Mouse (Mus musculus): ENCODE data around the gene Tgfbr1. TPM values are rescaled to one million over a fixed set of nuclear protein-coding genes. Genes with fewer than 3 reads are reported as not detected.
A peak's percentile ranks its signal among the peaks of the same experiment; 100 is the strongest.

Tgfbr1 gene
- polyA plus RNA-seq, 1 experiment from 2014 or later: 24.3 TPM

DNA sequence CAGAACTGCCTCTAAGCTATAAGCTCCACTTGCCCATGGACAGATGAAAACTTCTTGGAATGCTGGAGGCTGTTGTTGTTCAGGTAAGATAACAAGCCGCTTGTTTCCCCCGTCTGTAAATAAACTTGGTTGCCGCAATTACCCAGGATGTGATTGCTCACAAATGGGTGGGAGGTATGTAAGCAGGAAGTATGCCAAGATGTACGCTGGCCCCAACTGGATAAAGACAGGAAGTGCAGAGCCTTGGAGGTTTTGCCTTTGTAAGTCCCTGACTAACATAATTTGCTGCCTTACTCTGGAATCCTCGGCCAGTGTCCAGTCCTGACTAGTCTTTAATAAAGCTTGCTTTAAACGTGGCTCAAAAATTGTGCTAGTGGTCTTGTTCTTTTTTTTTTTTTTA lies 77.5 kb downstream of the Tgfbr1 start:
- H3K27ac ChIP-seq: no peak overlapping the region
- no peak overlapping the region for H3K4me3 ChIP-seq (replicated peaks)
- H3K27me3 ChIP-seq (replicated peaks): no peaks in the 10 kb centered on the region
- H3K36me3 ChIP-seq: no peaks in the 10 kb centered on the region
- no peak overlapping the region for H3K4me2 ChIP-seq
- H3K9ac ChIP-seq: no peak overlapping the region
- WGBS: 44% methylated on average over 6 of the region's 6 CpGs
- ATAC-seq (ENCODE audit: insufficient read depth, low FRiP score, low read depth): no peak
- no peaks in the 10 kb centered on the region for H3K9me3 ChIP-seq
- H3K4me1 ChIP-seq: 0 out of 2 replicates have a peak, but pooled peaks cover under 1% of the 10 kb centered on the region

GRCm38 (mm10) chr4:47431081-47431480 lies 78.1 kb downstream of the Tgfbr1 start:
- H3K9ac ChIP-seq: no peak overlapping the region
- ATAC-seq (ENCODE audit: insufficient read depth, low FRiP score, low read depth): no peak
- 79% methylated on average over 5 of the region's 5 CpGs for WGBS
- H3K27ac ChIP-seq: no peak overlapping the region
- no peaks in the 10 kb centered on the region for H3K36me3 ChIP-seq
- no peak overlapping the region for H3K4me3 ChIP-seq (replicated peaks)
- H3K4me2 ChIP-seq: no peak overlapping the region
- H3K4me1 ChIP-seq: peaks cover 6% of the 10 kb centered on the region; the same call in 1 of the 2 replicates
- no peaks in the 10 kb centered on the region for H3K27me3 ChIP-seq (replicated peaks)
- H3K9me3 ChIP-seq: no peaks in the 10 kb centered on the region

GRCm38 (mm10) chr4:47432766-47433165 lies 79.7 kb downstream of the Tgfbr1 start:
- no peaks in the 10 kb centered on the region for H3K36me3 ChIP-seq
- H3K27me3 ChIP-seq (replicated peaks): no peaks in the 10 kb centered on the region
- no peak overlapping the region for H3K27ac ChIP-seq
- no peak overlapping the region for H3K9ac ChIP-seq
- WGBS: 88% methylated on average over 6 of the region's 7 CpGs
- no peak overlapping the region for H3K4me3 ChIP-seq (replicated peaks)
- no peaks in the 10 kb centered on the region for H3K9me3 ChIP-seq
- peaks cover 12% of the 10 kb centered on the region; the same call in 1 of the 2 replicates for H3K4me1 ChIP-seq
- H3K4me2 ChIP-seq: no peak overlapping the region
- no peak for ATAC-seq (ENCODE audit: insufficient read depth, low FRiP score, low read depth)

DNA sequence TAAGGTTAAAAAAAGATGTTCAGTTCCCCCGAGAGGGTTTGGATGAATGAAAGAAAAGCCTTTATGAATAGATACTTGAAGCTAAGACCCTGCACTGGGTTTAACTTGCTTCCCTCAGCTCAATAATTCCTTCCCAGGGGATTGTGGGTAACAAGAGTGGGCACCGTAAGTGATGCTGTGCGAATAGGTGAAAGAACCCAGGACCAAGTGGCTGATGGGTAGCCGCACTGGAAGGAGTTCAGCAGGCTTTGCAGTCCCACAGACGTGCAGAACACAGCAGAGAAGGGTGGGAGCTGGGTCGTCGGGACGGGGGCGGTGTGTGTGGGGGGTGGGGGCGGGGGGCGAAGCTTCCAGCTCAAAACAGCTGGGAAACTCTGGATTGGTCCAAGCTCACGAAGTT lies 82.1 kb downstream of the Tgfbr1 start:
- Histone ChIP-seq H3K9ac (no peak overlapping the region), H3K4me3 (replicated peaks) (no peak overlapping the region), H3K9me3 (no peaks in the 10 kb centered on the region), H3K36me3 (no peaks in the 10 kb centered on the region), H3K27ac (no peak overlapping the region), H3K4me1 (peaks cover 15% of the 10 kb centered on the region; the same call in 1 of the 2 replicates), H3K27me3 (replicated peaks) (no peaks in the 10 kb centered on the region), H3K4me2 (no peak overlapping the region)
- no peak for ATAC-seq (ENCODE audit: insufficient read depth, low FRiP score, low read depth)
- 62% methylated on average over 12 of the region's 12 CpGs for WGBS

GRCm38 (mm10) chr4:47435566-47436360 lies 82.7 kb downstream of the Tgfbr1 start:
- H3K4me2 ChIP-seq: peak overlapping the region; percentile 29
- 38% methylated on average over 28 of the region's 28 CpGs for WGBS
- H3K27me3 ChIP-seq (replicated peaks): no peaks in the 10 kb centered on the region
- H3K4me1 ChIP-seq: peaks cover 15% of the 10 kb centered on the region; the same call in 1 of the 2 replicates
- no peak for ATAC-seq (ENCODE audit: insufficient read depth, low FRiP score, low read depth)
- no peak overlapping the region for H3K27ac ChIP-seq
- H3K9me3 ChIP-seq: no peaks in the 10 kb centered on the region
- H3K9ac ChIP-seq: no peak overlapping the region
- H3K36me3 ChIP-seq: no peaks in the 10 kb centered on the region
- no peak overlapping the region for H3K4me3 ChIP-seq (replicated peaks)

DNA sequence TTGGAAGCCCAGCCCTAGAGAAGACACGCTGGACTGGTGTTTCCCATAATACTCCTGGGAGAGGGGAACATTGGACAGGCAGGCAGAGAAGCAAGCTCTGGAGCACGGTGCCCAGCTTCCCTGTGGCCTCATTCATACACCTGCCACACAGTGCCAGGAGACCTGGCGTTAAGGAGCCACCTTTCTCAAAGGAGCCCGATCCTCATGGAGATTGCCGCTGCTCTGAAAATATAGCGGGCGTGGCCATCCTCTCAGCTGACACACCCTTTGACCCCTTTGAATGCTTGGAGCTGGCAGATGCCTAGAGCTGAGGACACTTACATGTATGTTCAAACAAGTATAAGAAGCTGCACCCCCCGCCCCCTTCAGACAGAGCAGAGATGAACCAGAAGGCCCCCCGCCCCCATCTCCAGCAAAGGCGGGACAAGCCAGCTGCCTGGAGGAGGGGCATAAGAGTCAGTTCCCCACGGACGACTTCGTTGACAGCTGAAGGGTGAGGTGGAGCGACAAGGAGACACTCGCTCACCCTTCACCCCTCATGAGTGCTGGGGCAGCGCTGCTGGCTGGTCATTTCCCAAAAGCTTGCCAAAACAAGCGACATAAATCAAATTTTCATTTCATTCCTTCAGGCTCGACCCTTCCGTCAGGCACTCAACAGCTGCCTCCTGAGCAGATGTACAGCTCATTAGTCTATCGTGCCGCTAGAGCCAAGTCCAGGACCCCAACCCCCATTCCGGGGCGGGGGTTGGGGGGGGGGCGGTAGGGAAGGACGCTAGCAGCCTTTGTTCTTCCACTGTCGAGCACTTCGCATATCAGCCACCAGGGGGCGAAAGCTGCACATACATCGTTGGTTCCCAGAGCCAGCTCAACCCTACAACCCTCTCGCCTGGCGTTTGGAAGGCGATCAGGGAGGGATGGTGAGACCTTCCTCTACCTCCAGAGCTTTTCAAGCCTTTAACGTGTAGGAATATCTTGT lies 84.6 kb downstream of the Tgfbr1 start:
- H3K4me1 ChIP-seq: peaks cover 15% of the 10 kb centered on the region; the same call in 1 of the 2 replicates
- H3K4me2 ChIP-seq: peak overlapping the region; percentile 93
- H3K9ac ChIP-seq: peak overlapping the region; percentile 30; the same call in 1 of the 2 replicates
- under 1% methylated on average over 33 of the region's 33 CpGs for WGBS
- H3K4me3 ChIP-seq (replicated peaks): peak overlapping the region; percentile 49
- no peaks in the 10 kb centered on the region for H3K27me3 ChIP-seq (replicated peaks)
- H3K9me3 ChIP-seq: no peaks in the 10 kb centered on the region
- no peaks in the 10 kb centered on the region for H3K36me3 ChIP-seq
- H3K27ac ChIP-seq: peak overlapping the region; percentile 53; the same call in 1 of the 2 replicates
- ATAC-seq (ENCODE audit: insufficient read depth, low FRiP score, low read depth): peak; percentile 67

DNA sequence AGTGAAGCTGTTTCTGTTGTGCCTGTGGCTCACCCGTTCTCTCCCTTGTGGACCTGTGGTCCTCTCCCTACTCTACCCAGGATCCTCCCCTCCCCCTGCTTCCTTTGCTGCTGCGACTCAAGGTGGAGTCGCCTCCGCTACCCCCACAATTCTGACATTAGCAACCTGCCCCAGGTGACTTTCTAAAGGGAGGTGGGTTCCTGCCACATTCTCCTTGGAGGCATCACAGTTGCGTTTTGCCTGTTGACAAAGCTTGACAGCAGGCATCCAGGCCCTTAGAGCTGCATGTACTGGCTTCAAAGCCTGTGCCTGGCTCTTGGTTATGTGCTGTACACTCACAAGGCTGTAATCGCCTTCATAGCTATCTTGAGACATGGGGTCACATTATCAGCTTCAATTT lies 85.9 kb downstream of the Tgfbr1 start:
- no peak overlapping the region for H3K9ac ChIP-seq
- 85% methylated on average over 6 of the region's 6 CpGs for WGBS
- no peaks in the 10 kb centered on the region for H3K9me3 ChIP-seq
- no peak overlapping the region for H3K4me3 ChIP-seq (replicated peaks)
- ATAC-seq (ENCODE audit: insufficient read depth, low FRiP score, low read depth): no peak
- H3K27ac ChIP-seq: no peak overlapping the region
- no peak overlapping the region for H3K4me2 ChIP-seq
- peaks cover 15% of the 10 kb centered on the region; the same call in 1 of the 2 replicates for H3K4me1 ChIP-seq
- no peaks in the 10 kb centered on the region for H3K36me3 ChIP-seq
- no peaks in the 10 kb centered on the region for H3K27me3 ChIP-seq (replicated peaks)

GRCm38 (mm10) chr4:47440951-47441350 lies 87.9 kb downstream of the Tgfbr1 start:
- Histone ChIP-seq H3K27me3 (replicated peaks) (no peaks in the 10 kb centered on the region), H3K9me3 (no peaks in the 10 kb centered on the region), H3K4me2 (no peak overlapping the region), H3K9ac (no peak overlapping the region), H3K4me3 (replicated peaks) (no peak overlapping the region), H3K4me1 (peaks cover 10% of the 10 kb centered on the region; the same call in 1 of the 2 replicates), H3K36me3 (no peaks in the 10 kb centered on the region), H3K27ac (no peak overlapping the region)
- WGBS: 86% methylated on average over 11 of the region's 11 CpGs
- ATAC-seq (ENCODE audit: insufficient read depth, low FRiP score, low read depth): no peak

GRCm38 (mm10) chr4:47448526-47448925 lies 95.5 kb downstream of the Tgfbr1 start:
- Histone ChIP-seq H3K4me1 (no peaks in the 10 kb centered on the region), H3K9me3 (no peaks in the 10 kb centered on the region), H3K27ac (no peak overlapping the region), H3K4me3 (replicated peaks) (no peak overlapping the region), H3K36me3 (no peaks in the 10 kb centered on the region), H3K9ac (no peak overlapping the region), H3K27me3 (replicated peaks) (no peaks in the 10 kb centered on the region), H3K4me2 (no peak overlapping the region)
- no peak for ATAC-seq (ENCODE audit: insufficient read depth, low FRiP score, low read depth)
- WGBS: 80% methylated on average over 3 of the region's 3 CpGs

- Histone ChIP-seq H3K4me2 (no peak overlapping the region), H3K9me3 (no peaks in the 10 kb centered on the region), H3K36me3 (no peaks in the 10 kb centered on the region), H3K4me3 (replicated peaks) (no peak overlapping the region), H3K9ac (no peak overlapping the region), H3K27me3 (replicated peaks) (no peaks in the 10 kb centered on the region), H3K4me1 (no peaks in the 10 kb centered on the region), H3K27ac (no peak overlapping the region)
- WGBS: 51% methylated on average over 5 of the region's 5 CpGs
- ATAC-seq (ENCODE audit: insufficient read depth, low FRiP score, low read depth): no peak
Measured at GRCm38 (mm10) chr4:47449116-47449515, 96.1 kb downstream of the Tgfbr1 start.

DNA sequence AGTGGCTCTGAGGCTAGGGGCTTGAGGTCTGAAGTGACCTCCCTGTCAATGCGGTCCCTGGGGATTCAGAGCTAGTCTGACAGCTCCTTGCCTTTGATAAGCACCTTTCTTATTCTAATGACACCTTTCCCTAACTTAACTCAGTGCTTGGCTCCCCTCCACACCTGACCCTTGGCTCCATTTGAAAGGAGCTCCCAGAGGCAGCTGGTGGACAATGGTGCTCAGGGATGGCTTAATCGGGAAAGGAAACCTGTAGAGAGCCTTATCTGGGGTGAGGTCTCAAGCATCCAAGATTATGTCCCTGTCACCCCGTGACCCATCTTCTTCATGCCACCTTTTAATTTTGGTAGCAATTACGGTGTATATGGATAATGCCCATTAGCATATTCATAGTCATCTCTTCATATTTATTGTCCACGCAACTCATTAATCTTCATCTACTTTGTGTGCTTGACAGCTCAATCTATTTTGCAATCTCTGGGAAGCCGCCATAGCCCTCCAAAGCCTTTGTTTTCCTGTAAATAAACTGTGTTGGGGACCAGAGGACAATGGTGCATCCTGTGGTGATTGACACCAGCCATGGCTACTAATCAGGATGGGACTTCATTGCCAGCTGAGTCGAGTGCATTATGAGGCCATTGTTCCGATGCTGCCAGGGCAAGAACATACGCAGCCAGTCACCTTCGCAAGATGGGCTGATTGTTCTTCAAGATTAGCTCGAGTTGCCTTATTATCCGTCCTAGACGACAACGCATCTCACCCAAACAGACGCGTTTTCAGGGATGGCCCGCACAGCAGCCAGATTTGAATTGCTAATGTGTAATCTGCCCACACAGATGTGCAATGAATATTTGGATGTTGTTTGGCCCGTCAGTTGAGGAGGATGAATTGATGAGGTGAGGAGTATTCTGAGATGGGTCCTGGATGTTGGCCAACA lies 96.8 kb downstream of the Tgfbr1 start:
- H3K4me1 ChIP-seq: no peaks in the 10 kb centered on the region
- H3K9ac ChIP-seq: no peak overlapping the region
- H3K4me3 ChIP-seq (replicated peaks): no peak overlapping the region
- H3K9me3 ChIP-seq: no peaks in the 10 kb centered on the region
- no peak overlapping the region for H3K4me2 ChIP-seq
- ATAC-seq (ENCODE audit: insufficient read depth, low FRiP score, low read depth): no peak
- H3K27me3 ChIP-seq (replicated peaks): no peaks in the 10 kb centered on the region
- 33% methylated on average over 18 of the region's 18 CpGs for WGBS
- no peak overlapping the region for H3K27ac ChIP-seq
- H3K36me3 ChIP-seq: no peaks in the 10 kb centered on the region
